Mouse (Mus musculus) forebrain, embryonic 12.5 days (tissue): Measurements from ENCODE around the gene Vapa. TPM values are rescaled to one million over a fixed set of nuclear protein-coding genes. Genes with fewer than 3 reads are reported as not detected.

Source experiments
- polyA plus RNA-seq: library from polyadenylated mRNA; unstranded; fragments of >200 nt; fragmentation: Nextera tagmentation; extraction: Ambion mirVana; gene quantifications from 2 replicates; pipeline ENCODE4 v1.2.1, GENCODE M21; 2016

The Vapa gene
- polyA plus RNA-seq, 1 experiment from 2014 or later, result 236 TPM

Other genes with a start within 250 kb of the Vapa start
- not detected in 2 replicates for gene Tmem232, start 72.8 kb downstream of the Vapa start, polyA plus RNA-seq
- gene Txndc2, start 28.6 kb upstream of the Vapa start, polyA plus RNA-seq, result 0.17 and 0.28 TPM in 2 replicates
- gene Rab31, start 159.2 kb upstream of the Vapa start, polyA plus RNA-seq, result 75.8 and 79.0 TPM in 2 replicates
- 56.9 and 59.3 TPM in 2 replicates for gene Ppp4r1, start 169.0 kb upstream of the Vapa start, polyA plus RNA-seq